Mouse (Mus musculus): Measurements from ENCODE around the gene Ccr4.
"Not testable (repeated sequence)": the region's sequence is repeated elsewhere in the genome, so short reads cannot be mapped to it uniquely, and the experiment has no call there.

Ccr4 gene

GRCm38 (mm10) chr9:114522041-114522440 is 17.3 kb upstream of the Ccr4 start:
- no peak for DNase-seq (ENCODE audit: low spot score)

- not testable (repeated sequence) for DNase-seq (ENCODE audit: low spot score)
Measured at GRCm38 (mm10) chr9:114520529-114520928, 15.8 kb upstream of the Ccr4 start.

- DNase-seq (ENCODE audit: low spot score) = no peak
Measured at GRCm38 (mm10) chr9:114518812-114519477, 14.2 kb upstream of the Ccr4 start.

- DNase-seq (ENCODE audit: low spot score) = no peak
Measured at GRCm38 (mm10) chr9:114517924-114518497, 13.3 kb upstream of the Ccr4 start.

GRCm38 (mm10) chr9:114515364-114515763 is 10.6 kb upstream of the Ccr4 start, which contains the start of gene C130032M10Rik:
Gene C130032M10Rik (plus strand): TSS chr9:114515697.
- no peak for DNase-seq (ENCODE audit: low spot score)

- no peak for DNase-seq (ENCODE audit: low spot score)
Measured at GRCm38 (mm10) chr9:114512831-114513230, 8.1 kb upstream of the Ccr4 start.

- no peak for DNase-seq (ENCODE audit: low spot score)
Measured at GRCm38 (mm10) chr9:114509785-114510184, 5.1 kb upstream of the Ccr4 start.

GRCm38 (mm10) chr9:114507421-114507820 is 2.7 kb upstream of the Ccr4 start:
- DNase-seq (ENCODE audit: low spot score) = no peak

GRCm38 (mm10) chr9:114506564-114506963 is 1.8 kb upstream of the Ccr4 start:
- DNase-seq (ENCODE audit: low spot score) = no peak

GRCm38 (mm10) chr9:114502711-114503427 is 1.8 kb downstream of the Ccr4 start:
- DNase-seq (ENCODE audit: low spot score) = no peak

GRCm38 (mm10) chr9:114501913-114502312 is 2.8 kb downstream of the Ccr4 start:
- DNase-seq (ENCODE audit: low spot score) = no peak

GRCm38 (mm10) chr9:114501111-114501510 is 3.6 kb downstream of the Ccr4 start:
- DNase-seq (ENCODE audit: low spot score) = no peak

- DNase-seq (ENCODE audit: low spot score) = peak; percentile 11
Measured at GRCm38 (mm10) chr9:114499783-114500515, 4.8 kb downstream of the Ccr4 start.

- peak; percentile 80 for DNase-seq (ENCODE audit: low spot score)
Measured at GRCm38 (mm10) chr9:114498218-114498617, 6.5 kb downstream of the Ccr4 start.

GRCm38 (mm10) chr9:114496469-114496868 is 8.2 kb downstream of the Ccr4 start:
- no peak for DNase-seq (ENCODE audit: low spot score)

GRCm38 (mm10) chr9:114487481-114488258 is 17.0 kb downstream of the Ccr4 start:
- no peak for DNase-seq (ENCODE audit: low spot score)

GRCm38 (mm10) chr9:114486808-114487207 is 17.9 kb downstream of the Ccr4 start:
- DNase-seq (ENCODE audit: low spot score) = no peak

GRCm38 (mm10) chr9:114484771-114485170 is 19.9 kb downstream of the Ccr4 start:
- DNase-seq (ENCODE audit: low spot score) = no peak

- no peak for DNase-seq (ENCODE audit: low spot score)
Measured at GRCm38 (mm10) chr9:114480940-114481339, 23.8 kb downstream of the Ccr4 start.

- DNase-seq (ENCODE audit: low spot score) = no peak
Measured at GRCm38 (mm10) chr9:114477019-114477418, 27.7 kb downstream of the Ccr4 start.

GRCm38 (mm10) chr9:114471892-114472291 is 32.8 kb downstream of the Ccr4 start:
- no peak for DNase-seq (ENCODE audit: low spot score)

GRCm38 (mm10) chr9:114468701-114469100 is 36.0 kb downstream of the Ccr4 start:
- no peak for DNase-seq (ENCODE audit: low spot score)

Data from spleen, adult 12 weeks (tissue).